Mouse (Mus musculus) erythroid progenitor cell, adult 5-6 weeks (primary cell): ENCODE data around the gene Fars2. TPM values are rescaled to one million over a fixed set of nuclear protein-coding genes. Genes with fewer than 3 reads are reported as not detected.

Experiments used
- ATAC-seq: replicated peaks from 2 replicates; pipeline ENCODE4 v1.8.0; 2016; ENCODE audit warnings: moderate number of reproducible peaks, mild to moderate bottlenecking, moderate TSS enrichment, inconsistent platforms; ENCODE audit not compliant: poor library complexity, low FRiP score, severe bottlenecking
- total RNA-seq, 2 experiments: library from RNA; stranded (forward) in 1 of 2; stranded (reverse) in 1 of 2; fragments of 150-400 nt in 1 of 2; fragments of 186-747, 209-891 nt in 1 of 2; gene quantifications; 2 replicates each; pipeline versions ENCODE4 v1.2.3 to v1.2.4; 2015 to 2017; ENCODE audit warnings: low replicate concordance in 2 of 2

Gene Fars2
- total RNA-seq, 2 experiments from 2014 or later, result 23.5 to 35.8 TPM

- no peak for ATAC-seq
Measured at GRCm38 (mm10) chr13:36734731-36735571, 617.7 kb downstream of the Fars2 start, which contains the start of gene Nrn1. TSS of gene Nrn1 (minus strand) at chr13:36735131.

- ATAC-seq, result no peak
Measured at GRCm38 (mm10) chr13:36735901-36736618, 618.8 kb downstream of the Fars2 start.

DNA sequence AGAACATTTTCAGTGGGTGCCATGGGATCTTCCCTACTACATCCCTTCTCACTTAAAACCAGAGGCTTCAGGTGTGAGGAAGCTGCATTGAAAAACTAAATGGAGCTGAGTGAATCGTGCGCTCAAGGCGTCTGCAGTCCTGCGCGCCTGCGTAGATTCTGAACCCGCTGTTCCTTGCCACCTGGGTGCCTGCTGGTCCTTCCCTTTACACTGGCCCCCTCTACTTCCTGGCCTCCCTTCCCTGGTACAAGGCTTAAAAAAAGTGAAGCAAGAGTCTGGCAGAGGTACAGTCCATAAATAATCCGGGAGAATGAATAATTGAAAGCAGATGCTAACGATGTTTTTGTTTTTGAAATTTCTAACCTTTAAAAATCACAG is 619.4 kb downstream of the Fars2 start:
- ATAC-seq, result no peak

GRCm38 (mm10) chr13:36750056-36750455 is 632.8 kb downstream of the Fars2 start:
- no peak for ATAC-seq

- no peak for ATAC-seq
Measured at GRCm38 (mm10) chr13:36751861-36752260, 634.6 kb downstream of the Fars2 start.

DNA sequence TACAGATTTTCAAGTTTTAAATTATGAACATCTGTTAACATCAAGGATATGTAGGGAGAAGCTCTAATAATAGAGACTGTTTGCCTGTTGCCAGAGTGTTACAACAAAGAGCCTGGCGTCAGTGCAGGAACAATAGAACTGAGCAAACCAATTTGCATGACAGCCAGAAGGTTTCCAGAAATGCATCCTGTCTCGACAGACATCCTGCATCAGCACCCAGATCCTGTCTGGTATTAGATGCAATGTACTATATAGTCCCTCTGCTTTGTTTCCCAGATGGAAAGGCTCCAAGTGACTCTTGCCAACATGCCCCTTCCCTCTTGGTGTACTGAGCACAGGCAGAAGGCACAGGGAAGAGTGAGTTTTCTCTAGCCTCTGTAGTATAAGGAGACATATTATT is 649.6 kb downstream of the Fars2 start:
- no peak for ATAC-seq

Other genes with a start within 250 kb of the Fars2 start
- gene Rpp40, start 211.1 kb upstream of the Fars2 start, total RNA-seq (2015; ENCODE audit: low replicate concordance), result 6.1 and 10.9 TPM in 2 replicates
- gene Rpp40, start 211.1 kb upstream of the Fars2 start, total RNA-seq (2017; ENCODE audit: low replicate concordance), result 7.3 TPM in 1 of 2 replicates, not detected in the other
- not detected in 2 replicates for gene Ppp1r3g, start 158.6 kb upstream of the Fars2 start, total RNA-seq (2015; ENCODE audit: low replicate concordance)
- gene Ppp1r3g, start 158.6 kb upstream of the Fars2 start, total RNA-seq (2017; ENCODE audit: low replicate concordance), result not detected in 2 replicates
- gene Lyrm4, start 114 bp downstream of the Fars2 start, total RNA-seq (2015; ENCODE audit: low replicate concordance), result 8.8 and 9.4 TPM in 2 replicates
- gene Lyrm4, start 114 bp downstream of the Fars2 start, total RNA-seq (2017; ENCODE audit: low replicate concordance), result 2.4 and 9.2 TPM in 2 replicates